Mouse (Mus musculus) heart, embryonic 12.5 days (tissue): ENCODE measurements around the gene Slc38a10. TPM values are rescaled to one million over a fixed set of nuclear protein-coding genes. Genes with fewer than 3 reads are reported as not detected.

Source experiments
- ATAC-seq: fragments of 200-750 bp; cut with Nextera tagmentation; 2 replicates; pipeline ENCODE4 v1.8.0; 2017; ENCODE audit warnings: moderate TSS enrichment, moderate library complexity; ENCODE audit not compliant: insufficient number of reproducible peaks, low FRiP score
- H3K27ac ChIP-seq: fragments of 300-500 bp; sonication (generic); 2 replicates; pipeline ENCODE4 v1.5.1; 2016; ENCODE audit warnings: mild to moderate bottlenecking, moderate library complexity; ENCODE audit not compliant: poor library complexity, severe bottlenecking
- H3K27me3 ChIP-seq: fragments of 300-500 bp; sonication (generic); replicated peaks from 2 replicates; pipeline ENCODE4 v1.6.1; 2016; ENCODE audit warnings: mild to moderate bottlenecking, moderate library complexity
- H3K36me3 ChIP-seq: fragments of 300-500 bp; sonication (generic); 2 replicates; pipeline ENCODE4 v1.6.1; 2016; ENCODE audit warnings: mild to moderate bottlenecking, moderate library complexity
- H3K4me1 ChIP-seq: fragments of 300-500 bp; sonication (generic); replicated peaks from 2 replicates; pipeline ENCODE4 v1.6.1; 2016; ENCODE audit warnings: mild to moderate bottlenecking
- H3K4me2 ChIP-seq: fragments of 300-500 bp; sonication (generic); 2 replicates; pipeline ENCODE4 v1.6.1; 2016; ENCODE audit warnings: mild to moderate bottlenecking, moderate library complexity
- H3K4me3 ChIP-seq: fragments of 300-500 bp; sonication (generic); 2 replicates; pipeline ENCODE4 v1.5.1; 2016; ENCODE audit warnings: mild to moderate bottlenecking
- H3K9ac ChIP-seq: fragments of 300-500 bp; sonication (generic); 2 replicates; pipeline ENCODE4 v1.6.1; 2016; ENCODE audit warnings: mild to moderate bottlenecking, moderate library complexity
- H3K9me3 ChIP-seq: fragments of 300-500 bp; sonication (generic); replicated peaks from 2 replicates; pipeline ENCODE4 v1.6.1; 2016; ENCODE audit warnings: mild to moderate bottlenecking, moderate library complexity
- WGBS: fragments of 180-500 bp; shearing (Covaris S2); methylation state at CpG from one replicate; pipeline ENCODE4 v1.1.7; 2016; 5-methylcytosine and 5-hydroxymethylcytosine counted together
- polyA plus RNA-seq: library from polyadenylated mRNA; unstranded; fragments of >200 nt; fragmentation: Nextera tagmentation; extraction: Ambion mirVana; gene quantifications from 2 replicates; pipeline ENCODE4 v1.2.1, GENCODE M21; 2016

Slc38a10 gene
- polyA plus RNA-seq, 1 experiment from 2014 or later: 114 TPM

- H3K9me3 ChIP-seq: no peaks in the 10 kb centered on the region; the same call in 1 of the 2 replicates
- no peak overlapping the region for H3K27ac ChIP-seq
- H3K36me3 ChIP-seq: no peaks in the 10 kb centered on the region
- no peak overlapping the region for H3K9ac ChIP-seq
- H3K4me2 ChIP-seq: no peak overlapping the region
- peaks cover 41% of the 10 kb centered on the region for H3K4me1 ChIP-seq
- H3K27me3 ChIP-seq: no peaks in the 10 kb centered on the region
- ATAC-seq: no peak
- 36% methylated on average over 5 of the region's 5 CpGs for WGBS
- H3K4me3 ChIP-seq: no peak overlapping the region
Observed at GRCm38 (mm10) chr11:120159653-120160052, 8.5 kb upstream of the Slc38a10 start.

- H3K36me3 ChIP-seq: no peaks in the 10 kb centered on the region
- no peak overlapping the region for H3K4me2 ChIP-seq
- no peak overlapping the region for H3K9ac ChIP-seq
Observed at GRCm38 (mm10) chr11:120158828-120159227, 7.7 kb upstream of the Slc38a10 start.

GRCm38 (mm10) chr11:120150440-120151112 lies 570 bp downstream of the Slc38a10 start:
- peak; percentile 49 for ATAC-seq

More at GRCm38 (mm10) chr11:120158828-120159227, 7.7 kb upstream of the Slc38a10 start:
- H3K27ac ChIP-seq: no peak overlapping the region
- H3K4me3 ChIP-seq: no peak overlapping the region
- no peaks in the 10 kb centered on the region for H3K27me3 ChIP-seq
- peaks cover 34% of the 10 kb centered on the region for H3K4me1 ChIP-seq
- no peaks in the 10 kb centered on the region; the same call in 1 of the 2 replicates for H3K9me3 ChIP-seq
- 17% methylated on average over 5 of the region's 5 CpGs for WGBS
- ATAC-seq: no peak

GRCm38 (mm10) chr11:120149510-120150200 lies 1.5 kb downstream of the Slc38a10 start:
- Histone ChIP-seq H3K36me3 (peaks cover 6% of the 10 kb centered on the region; the same call in 1 of the 2 replicates), H3K27me3 (no peaks in the 10 kb centered on the region), H3K4me3 (peak overlapping the region; percentile 76), H3K4me1 (peaks cover 31% of the 10 kb centered on the region), H3K9ac (peak overlapping the region; percentile 79), H3K27ac (0 out of 2 replicates have a peak overlapping the region, but pooled peaks have one; percentile 26), H3K9me3 (no peaks in the 10 kb centered on the region), H3K4me2 (peak overlapping the region; percentile 95)
- ATAC-seq: no peak
- WGBS: 28% methylated on average over 6 of the region's 6 CpGs

More at GRCm38 (mm10) chr11:120150440-120151112, 570 bp downstream of the Slc38a10 start:
- Histone ChIP-seq H3K36me3 (peaks cover under 1% of the 10 kb centered on the region; the same call in 1 of the 2 replicates), H3K4me3 (peak overlapping the region; percentile 76), H3K4me2 (peak overlapping the region; percentile 95), H3K9ac (peak overlapping the region; percentile 79), H3K4me1 (peaks cover 26% of the 10 kb centered on the region), H3K27me3 (no peaks in the 10 kb centered on the region), H3K27ac (peak overlapping the region; percentile 80), H3K9me3 (no peaks in the 10 kb centered on the region; the same call in 1 of the 2 replicates)
- under 1% methylated on average over 44 of the region's 44 CpGs for WGBS

- Histone ChIP-seq H3K36me3 (peaks cover 6% of the 10 kb centered on the region; the same call in 1 of the 2 replicates), H3K9me3 (no peaks in the 10 kb centered on the region), H3K4me2 (no peak overlapping the region), H3K4me3 (no peak overlapping the region), H3K27me3 (no peaks in the 10 kb centered on the region), H3K27ac (no peak overlapping the region), H3K4me1 (peaks cover 45% of the 10 kb centered on the region), H3K9ac (no peak overlapping the region)
- WGBS: 89% methylated on average over 8 of the region's 8 CpGs
- ATAC-seq: no peak
Observed at GRCm38 (mm10) chr11:120148201-120148855, 2.8 kb downstream of the Slc38a10 start.

- Histone ChIP-seq H3K27ac (peak overlapping the region; percentile 87), H3K4me2 (no peak overlapping the region), H3K9ac (no peak overlapping the region), H3K4me3 (no peak overlapping the region), H3K4me1 (peaks cover 67% of the 10 kb centered on the region), H3K36me3 (peaks cover 12% of the 10 kb centered on the region; the same call in 1 of the 2 replicates), H3K27me3 (no peaks in the 10 kb centered on the region), H3K9me3 (no peaks in the 10 kb centered on the region)
- no peak for ATAC-seq
- WGBS: 65% methylated on average over 13 of the region's 13 CpGs
Observed at GRCm38 (mm10) chr11:120143708-120144497, 7.2 kb downstream of the Slc38a10 start.

- 39% methylated on average over 3 of the region's 3 CpGs for WGBS
Observed at GRCm38 (mm10) chr11:120142601-120143051, 8.5 kb downstream of the Slc38a10 start.

GRCm38 (mm10) chr11:120140255-120140654 lies 10.9 kb downstream of the Slc38a10 start:
- no peaks in the 10 kb centered on the region for H3K9me3 ChIP-seq
- no peak overlapping the region for H3K27ac ChIP-seq
- H3K4me3 ChIP-seq: no peak overlapping the region
- no peak for ATAC-seq
- H3K36me3 ChIP-seq: peaks cover 12% of the 10 kb centered on the region; the same call in 1 of the 2 replicates
- H3K4me2 ChIP-seq: no peak overlapping the region
- 71% methylated on average over 6 of the region's 6 CpGs for WGBS
- H3K27me3 ChIP-seq: no peaks in the 10 kb centered on the region
- 0 out of 2 replicates have a peak overlapping the region, but pooled peaks have one; percentile 34 for H3K9ac ChIP-seq
- H3K4me1 ChIP-seq: peaks cover 88% of the 10 kb centered on the region

More at GRCm38 (mm10) chr11:120142601-120143051, 8.5 kb downstream of the Slc38a10 start:
- Histone ChIP-seq H3K4me3 (no peak overlapping the region), H3K9ac (no peak overlapping the region), H3K27me3 (no peaks in the 10 kb centered on the region), H3K9me3 (no peaks in the 10 kb centered on the region), H3K36me3 (peaks cover 16% of the 10 kb centered on the region; the same call in 1 of the 2 replicates), H3K4me2 (no peak overlapping the region), H3K27ac (peak overlapping the region; percentile 87), H3K4me1 (peaks cover 71% of the 10 kb centered on the region)
- ATAC-seq: peak; percentile 89

- H3K4me2 ChIP-seq: no peak overlapping the region
- H3K27ac ChIP-seq: no peak overlapping the region
- H3K4me3 ChIP-seq: no peak overlapping the region
- ATAC-seq: no peak
- H3K9ac ChIP-seq: no peak overlapping the region
- H3K4me1 ChIP-seq: peaks cover 89% of the 10 kb centered on the region
- H3K9me3 ChIP-seq: no peaks in the 10 kb centered on the region
- 57% methylated on average over 10 of the region's 10 CpGs for WGBS
- peaks cover 13% of the 10 kb centered on the region for H3K36me3 ChIP-seq
- H3K27me3 ChIP-seq: no peaks in the 10 kb centered on the region
Observed at GRCm38 (mm10) chr11:120139309-120139731, 11.8 kb downstream of the Slc38a10 start.

GRCm38 (mm10) chr11:120137625-120138004 lies 13.5 kb downstream of the Slc38a10 start:
- H3K4me1 ChIP-seq: peaks cover 76% of the 10 kb centered on the region

More at GRCm38 (mm10) chr11:120137625-120138004, 13.5 kb downstream of the Slc38a10 start:
- ATAC-seq: no peak
- H3K27me3 ChIP-seq: no peaks in the 10 kb centered on the region
- H3K9ac ChIP-seq: peak overlapping the region; percentile 55
- H3K4me3 ChIP-seq: no peak overlapping the region
- peak overlapping the region; percentile 87 for H3K27ac ChIP-seq
- peaks cover 23% of the 10 kb centered on the region for H3K36me3 ChIP-seq
- WGBS: 23% methylated on average over 5 of the region's 5 CpGs
- H3K4me2 ChIP-seq: peak overlapping the region; percentile 47
- H3K9me3 ChIP-seq: no peaks in the 10 kb centered on the region
